Mouse (Mus musculus) heart, postnatal 0 days (tissue): ENCODE measurements around the gene Slc6a17.

ENCODE experiments used
- CTCF ChIP-seq: IDR thresholded peaks from 2 replicates; pipeline ENCODE4 v1.5.1; 2016; ENCODE audit warnings: antibody characterized with exemption, control low read depth, low read depth
- EP300 ChIP-seq: IDR thresholded peaks from 2 replicates; pipeline ENCODE4 v1.6.1; 2016; ENCODE audit warnings: antibody characterized with exemption, low read depth

- TF ChIP-seq CTCF (0 out of 2 replicates have a peak, but pooled peaks have one; percentile 24), EP300 (no peak)
Measured at GRCm38 (mm10) chr3:107508696-107509095, 9.1 kb downstream of the Slc6a17 start.
